Mouse (Mus musculus) midbrain, embryonic 12.5 days (tissue): ENCODE measurements around the gene Aldh1a2. TPM values are rescaled to one million over a fixed set of nuclear protein-coding genes. Genes with fewer than 3 reads are reported as not detected.

Experiments
- ATAC-seq: fragments of 200-750 bp; cut with Nextera tagmentation; 2 replicates; pipeline ENCODE4 v1.8.0; 2017; ENCODE audit warnings: low read depth, moderate TSS enrichment, moderate library complexity; ENCODE audit not compliant: low FRiP score
- H3K27ac ChIP-seq: fragments of 300-500 bp; sonication (generic); replicated peaks from 2 replicates; pipeline ENCODE4 v1.5.1; 2016; ENCODE audit warnings: mild to moderate bottlenecking
- H3K27me3 ChIP-seq: fragments of 300-500 bp; sonication (generic); 2 replicates; pipeline ENCODE4 v1.6.1; 2016; ENCODE audit warnings: mild to moderate bottlenecking
- H3K36me3 ChIP-seq: fragments of 300-500 bp; sonication (generic); 2 replicates; pipeline ENCODE4 v1.6.1; 2016
- H3K4me1 ChIP-seq: fragments of 300-500 bp; sonication (generic); 2 replicates; pipeline ENCODE4 v1.6.1; 2016
- H3K4me2 ChIP-seq: fragments of 300-500 bp; sonication (generic); replicated peaks from 2 replicates; pipeline ENCODE4 v1.6.1; 2016; ENCODE audit warnings: mild to moderate bottlenecking, moderate library complexity
- H3K4me3 ChIP-seq: fragments of 300-500 bp; sonication (generic); 2 replicates; pipeline ENCODE4 v1.5.1; 2016; ENCODE audit warnings: mild to moderate bottlenecking
- H3K9ac ChIP-seq: fragments of 300-500 bp; sonication (generic); replicated peaks from 2 replicates; pipeline ENCODE4 v1.6.1; 2016; ENCODE audit warnings: mild to moderate bottlenecking, moderate library complexity
- H3K9me3 ChIP-seq: fragments of 300-500 bp; sonication (generic); 2 replicates; pipeline ENCODE4 v1.6.1; 2016; ENCODE audit warnings: mild to moderate bottlenecking
- WGBS: fragments of 180-500 bp; shearing (Covaris S2); methylation state at CpG from one replicate; pipeline ENCODE4 v1.1.7; 2016; 5-methylcytosine and 5-hydroxymethylcytosine counted together
- polyA plus RNA-seq: library from polyadenylated mRNA; unstranded; fragments of >200 nt; fragmentation: Nextera tagmentation; extraction: Ambion mirVana; gene quantifications from 2 replicates; pipeline ENCODE4 v1.2.1, GENCODE M21; 2016

Gene Aldh1a2
- polyA plus RNA-seq, 1 experiment from 2014 or later: 3.4 TPM

DNA sequence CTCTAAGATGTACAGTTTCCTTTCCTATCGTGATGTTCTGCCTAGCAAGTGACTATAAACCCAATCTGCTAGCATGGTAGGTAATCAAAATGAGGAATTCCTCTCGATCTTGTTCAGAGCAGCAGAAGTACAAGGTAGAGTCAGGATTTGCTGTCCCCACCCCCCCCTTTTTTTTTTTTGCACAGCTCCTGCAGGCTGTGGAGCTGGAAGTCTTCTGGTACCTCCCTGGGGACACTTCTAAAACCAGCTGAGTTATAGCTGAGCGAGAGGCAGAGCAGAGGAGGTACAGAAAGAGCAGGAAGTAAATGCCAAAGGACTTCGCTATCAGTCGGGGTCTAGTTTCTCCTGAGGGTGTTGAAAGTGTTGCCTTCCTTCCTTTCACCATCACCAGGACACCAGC, 124.5 kb downstream of the Aldh1a2 start:
- H3K27me3 ChIP-seq: no peaks in the 10 kb centered on the region
- no peak overlapping the region for H3K4me2 ChIP-seq
- H3K36me3 ChIP-seq: no peaks in the 10 kb centered on the region
- no peaks in the 10 kb centered on the region for H3K9me3 ChIP-seq
- ATAC-seq: no peak
- H3K4me1 ChIP-seq: no peaks in the 10 kb centered on the region
- H3K27ac ChIP-seq: no peak overlapping the region
- WGBS: 75% methylated on average over 5 of the region's 5 CpGs
- H3K9ac ChIP-seq: no peak overlapping the region
- H3K4me3 ChIP-seq: no peak overlapping the region

Other genes with a start within 250 kb of the Aldh1a2 start
- gene Aqp9, start 47.1 kb upstream of the Aldh1a2 start, polyA plus RNA-seq: 0.28 TPM in 1 of 2 replicates, not detected in the other